ENCODE assay signal across 23 mouse cellular contexts in genomic region chr7:81348206-81348605, GRCm38 (mm10).
"Had no signal": no experiment of that assay in that cellular context is flagged by ENCODE, and none has a peak within 500 bp of the region (broad histone marks: within the 10 kb centered on the region; RNA-seq: fewer than 3 reads in every experiment).

No protein-coding gene starts in this region.

- H3K27me3 ChIP-seq: kidney, embryonic 15.5 days; limb, embryonic 12.5 days; limb, embryonic 15.5 days; neural tube, embryonic 13.5 days had no signal

- ATAC-seq: liver, postnatal 0 days; lung, postnatal 0 days; midbrain, embryonic 13.5 days; midbrain, embryonic 16.5 days had no signal

- DNase-seq: kidney, adult 11 months; kidney, adult 8-10 months; kidney, postnatal 10 days; kidney, postnatal 36 days; layer of hippocampus, postnatal 36 days; left cerebral cortex, postnatal 4 days; liver, postnatal 0 days; lung, embryonic 14.5 days; right cerebral cortex, adult 18-20 months; right cerebral cortex, postnatal 14 days; right cerebral cortex, postnatal 4 days; spleen, adult 18-20 months; thymus, postnatal 25 days had no signal

- H3K27ac ChIP-seq: kidney, embryonic 15.5 days; left cerebral cortex, adult 2 months; limb, embryonic 12.5 days; limb, embryonic 15.5 days; liver, embryonic 14.5 days; midbrain, embryonic 13.5 days; neural tube, embryonic 13.5 days had no signal

- H3K4me3 ChIP-seq: kidney, embryonic 15.5 days; left cerebral cortex, adult 2 months; limb, embryonic 12.5 days; limb, embryonic 15.5 days; midbrain, embryonic 13.5 days; myocyte; neural tube, embryonic 13.5 days had no signal
